8 mouse cellular contexts compared by ENCODE assay signal in the genomic region with DNA sequence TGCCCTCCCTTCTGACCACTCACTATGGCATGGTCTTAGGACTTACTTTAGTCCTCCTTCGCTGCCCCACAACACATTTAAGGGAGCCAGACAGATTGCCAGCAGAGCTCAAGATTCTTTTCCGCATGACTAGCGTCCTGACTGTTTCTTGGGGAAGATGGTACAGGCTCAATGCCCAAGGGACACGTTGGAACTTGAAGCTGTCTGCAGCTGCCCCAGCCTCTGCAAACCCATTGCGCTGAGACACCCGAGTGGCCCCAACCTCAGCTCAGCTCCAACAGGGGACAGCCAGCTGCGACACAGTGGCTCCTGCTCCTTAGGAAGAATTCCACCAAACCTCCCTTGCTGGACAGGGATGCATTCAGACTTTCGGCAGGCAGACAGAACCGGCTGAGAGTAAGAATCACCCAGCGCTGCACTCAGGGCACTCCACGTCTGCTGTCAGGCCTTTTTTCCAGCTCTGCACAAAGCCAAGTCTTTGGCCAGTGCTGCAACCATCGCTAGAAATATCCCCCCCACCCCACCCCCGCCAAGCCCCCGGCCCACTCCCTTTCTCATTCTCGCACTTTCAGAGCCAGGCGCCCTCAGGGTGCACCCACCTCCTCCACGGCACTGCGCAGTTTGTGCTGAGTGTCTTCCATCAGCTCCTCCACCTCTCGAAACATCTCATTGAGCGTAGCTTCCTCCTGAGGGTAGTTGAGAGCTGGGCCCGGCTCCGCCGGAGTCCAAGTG. TPM values are rescaled to one million over a fixed set of nuclear protein-coding genes. Genes with fewer than 3 reads are reported as not detected.
DNase-seq lines count a peak whose midpoint lies in the region; ATAC-seq lines count a peak whose summit lies in the region.

No protein-coding gene starts in this region.

- no peaks in the 10 kb centered on the region for H3K9me3 ChIP-seq in lung, embryonic 16.5 days (ENCODE audit: control insufficient read depth, low read length)
- no peaks in the 10 kb centered on the region for H3K9me3 ChIP-seq in embryonic facial prominence, embryonic 11.5 days (replicated peaks; ENCODE audit: control insufficient read depth, low read length)
- no peaks in the 10 kb centered on the region for H3K9me3 ChIP-seq in midbrain, embryonic 12.5 days

- H3K27ac ChIP-seq in lung, embryonic 16.5 days (ENCODE audit: low read length): peak overlapping the region; percentile 54
- H3K27ac ChIP-seq in embryonic facial prominence, embryonic 11.5 days (replicated peaks; ENCODE audit: low read depth, low read length): 0 out of 2 replicates have a peak overlapping the region, but pooled peaks have one; percentile 28
- H3K27ac ChIP-seq in midbrain, embryonic 12.5 days (replicated peaks): no peak overlapping the region

- H3K27me3 ChIP-seq in lung, embryonic 16.5 days (ENCODE audit: control insufficient read depth, insufficient read depth, low read depth, low read length): no peaks in the 10 kb centered on the region
- 0 out of 2 replicates have a peak, but pooled peaks cover 3% of the 10 kb centered on the region for H3K27me3 ChIP-seq in embryonic facial prominence, embryonic 11.5 days (ENCODE audit: control insufficient read depth, insufficient read depth, low read length)
- H3K27me3 ChIP-seq in midbrain, embryonic 12.5 days: peaks cover 32% of the 10 kb centered on the region

- H3K9ac ChIP-seq in lung, embryonic 16.5 days (ENCODE audit: low read length): peak overlapping the region; percentile 69
- H3K9ac ChIP-seq in embryonic facial prominence, embryonic 11.5 days (replicated peaks; ENCODE audit: low read length): peak overlapping the region; percentile 65
- H3K9ac ChIP-seq in midbrain, embryonic 12.5 days (replicated peaks): peak overlapping the region; percentile 62; the same call in 1 of the 2 replicates

- ATAC-seq in lung, embryonic 16.5 days (ENCODE audit: low read depth): peak; percentile 23
- ATAC-seq in embryonic facial prominence, embryonic 11.5 days (replicated peaks; ENCODE audit: insufficient number of reproducible peaks, low FRiP score, low TSS enrichment, low read depth): peak; percentile 29; the same call in 1 of the 2 replicates
- ATAC-seq in midbrain, embryonic 12.5 days (ENCODE audit: low FRiP score, low read depth): peak; percentile 35; the same call in 1 of the 2 replicates
- no peak for ATAC-seq in erythroblast, adult 5-6 weeks (replicated peaks; ENCODE audit: low FRiP score, poor library complexity, severe bottlenecking)

- H3K4me2 ChIP-seq in lung, embryonic 16.5 days (ENCODE audit: low read depth, low read length): peak overlapping the region; percentile 67
- H3K4me2 ChIP-seq in embryonic facial prominence, embryonic 11.5 days (ENCODE audit: low read depth, low read length): peak overlapping the region; percentile 73
- H3K4me2 ChIP-seq in midbrain, embryonic 12.5 days (replicated peaks): peak overlapping the region; percentile 67

- peak overlapping the region; percentile 60 for H3K4me3 ChIP-seq in lung, embryonic 16.5 days (ENCODE audit: low read length)
- H3K4me3 ChIP-seq in embryonic facial prominence, embryonic 11.5 days (ENCODE audit: low read depth, low read length): peak overlapping the region; percentile 48
- H3K4me3 ChIP-seq in midbrain, embryonic 12.5 days: peak overlapping the region; percentile 48

- peaks cover 34% of the 10 kb centered on the region for H3K4me1 ChIP-seq in lung, embryonic 16.5 days (replicated peaks; ENCODE audit: control insufficient read depth, insufficient read depth, low read length)
- H3K4me1 ChIP-seq in embryonic facial prominence, embryonic 11.5 days (ENCODE audit: control insufficient read depth, insufficient read depth, low read length): no peaks in the 10 kb centered on the region
- H3K4me1 ChIP-seq in midbrain, embryonic 12.5 days: peaks cover 19% of the 10 kb centered on the region

- H3K36me3 ChIP-seq in lung, embryonic 16.5 days (ENCODE audit: control insufficient read depth, insufficient read depth, low read length): no peaks in the 10 kb centered on the region
- no peaks in the 10 kb centered on the region for H3K36me3 ChIP-seq in embryonic facial prominence, embryonic 11.5 days (replicated peaks; ENCODE audit: control insufficient read depth, insufficient read depth, low read depth, low read length)
- H3K36me3 ChIP-seq in midbrain, embryonic 12.5 days: no peaks in the 10 kb centered on the region

- WGBS in lung, embryonic 16.5 days: 11% methylated on average over 23 of the region's 23 CpGs
- WGBS in embryonic facial prominence, embryonic 11.5 days: 11% methylated on average over 23 of the region's 23 CpGs
- 11% methylated on average over 23 of the region's 23 CpGs for WGBS in midbrain, embryonic 12.5 days

- DNase-seq in lung, postnatal 36 days: no peak
- no peak for DNase-seq in embryonic facial prominence, embryonic 11.5 days (ENCODE audit: low spot score)
- peak; percentile 9 to 21 for DNase-seq in kidney, adult 8-10 months
- DNase-seq in adrenal gland, postnatal 4 days (ENCODE audit: low spot score in 2 of 2): no peak
- DNase-seq in gastrocnemius, adult 18-20 months (ENCODE audit: low spot score): no peak

RNA-seq across cellular contexts. Expression of a gene that starts 1.1 kb away (rescaled TPM):
- polyA plus RNA-seq in lung, embryonic 16.5 days (2015; fragmentation: Nextera tagmentation; extraction: Ambion mirVana): 45.5 and 48.2 TPM in 2 replicates
- polyA plus RNA-seq in embryonic facial prominence, embryonic 11.5 days (2014; fragmentation: Nextera tagmentation; extraction: Ambion mirVana): 17.0 and 28.7 TPM in 2 replicates
- polyA plus RNA-seq in midbrain, embryonic 12.5 days (2016; fragmentation: Nextera tagmentation; extraction: Ambion mirVana): 20.1 and 22.4 TPM in 2 replicates
- total RNA-seq in erythroblast, adult 5-6 weeks (2015; ENCODE audit: low replicate concordance): not detected in 2 replicates
- not detected in 2 replicates for total RNA-seq in erythroblast, adult 5-6 weeks (2017; ENCODE audit: low replicate concordance)
- 10 to 100 TPM; 17.3 to 17.7 TPM for total RNA-seq in adrenal gland, postnatal 4 days (2021)
- 10 to 100 TPM in 1 of 2 experiments, 1 to 10 TPM in 1; 6.9 to 27.8 TPM for total RNA-seq in gastrocnemius, adult 18-20 months (2021)

Comparison
In these comparisons a context has a peak if more than half of its experiments do, and no peak if none do; other contexts are left out.
1. DNase-seq: peak in kidney, adult 8-10 months (2 of 2); none in lung, postnatal 36 days (single experiment), embryonic facial prominence, embryonic 11.5 days (single experiment), adrenal gland, postnatal 4 days (0 of 2) and gastrocnemius, adult 18-20 months (single experiment).
2. RNA of a gene that starts 1.1 kb away (total RNA-seq): 6.9 to 27.8 TPM in gastrocnemius, adult 18-20 months and 17.3 to 17.7 TPM in adrenal gland, postnatal 4 days; not detected in erythroblast, adult 5-6 weeks; every median in the first group is over 4 times any median in the second.
3. Peak in every context shown above with its lines, with median percentiles within 50 percentile points of each other: H3K4me2 ChIP-seq, H3K4me3 ChIP-seq and H3K9ac ChIP-seq.